Mouse (Mus musculus) limb, embryonic 14.5 days (tissue): ENCODE data around the gene Myo1e. TPM values are rescaled to one million over a fixed set of nuclear protein-coding genes. Genes with fewer than 3 reads are reported as not detected.

Source experiments
- ATAC-seq: fragments of 200-750 bp; cut with Nextera tagmentation; 2 replicates; pipeline ENCODE4 v1.8.0; 2017; ENCODE audit warnings: low read depth, moderate number of reproducible peaks, moderate TSS enrichment; ENCODE audit not compliant: low FRiP score
- DNase-seq: peaks from one replicate; pipeline ENCODE4 v3.0.0-alpha.2; 2015; ENCODE audit warnings: low spot score
- H3K27ac ChIP-seq: fragments of 300-500 bp; sonication (generic); replicated peaks from 2 replicates; pipeline ENCODE4 v1.5.1; 2014; ENCODE audit warnings: low read depth, mild to moderate bottlenecking, low read length, moderate library complexity, mixed read lengths
- H3K27me3 ChIP-seq: fragments of 300-500 bp; sonication (generic); 2 replicates; pipeline ENCODE4 v1.6.1; 2014; ENCODE audit warnings: low read length, mixed read lengths; ENCODE audit not compliant: control insufficient read depth, insufficient read depth
- H3K36me3 ChIP-seq: fragments of 300-500 bp; sonication (generic); 2 replicates; pipeline ENCODE4 v1.6.1; 2014; ENCODE audit warnings: mild to moderate bottlenecking, low read length, moderate library complexity, mixed read lengths; ENCODE audit not compliant: control insufficient read depth, insufficient read depth
- H3K4me1 ChIP-seq: fragments of 300-500 bp; sonication (generic); 2 replicates; pipeline ENCODE4 v1.6.1; 2014; ENCODE audit warnings: antibody characterized with exemption, low read length, mixed read lengths; ENCODE audit not compliant: control insufficient read depth, insufficient read depth
- H3K4me2 ChIP-seq: fragments of 300-500 bp; sonication (generic); replicated peaks from 2 replicates; pipeline ENCODE4 v1.6.1; 2014; ENCODE audit warnings: low read depth, mild to moderate bottlenecking, low read length, moderate library complexity; ENCODE audit not compliant: severe bottlenecking
- H3K4me3 ChIP-seq: fragments of 300-500 bp; sonication (generic); replicated peaks from 2 replicates; pipeline ENCODE4 v1.5.1; 2014; ENCODE audit warnings: low read length
- H3K9ac ChIP-seq: fragments of 300-500 bp; sonication (generic); 2 replicates; pipeline ENCODE4 v1.6.1; 2014; ENCODE audit warnings: mild to moderate bottlenecking, low read depth, low read length, moderate library complexity; ENCODE audit not compliant: severe bottlenecking
- H3K9me3 ChIP-seq: fragments of 300-500 bp; sonication (generic); 2 replicates; pipeline ENCODE4 v1.6.1; 2016; ENCODE audit warnings: low read length; ENCODE audit not compliant: control insufficient read depth
- POLR2A ChIP-seq: fragments of 200-500 bp; IDR thresholded peaks from 2 replicates; pipeline ENCODE4 v1.8.0; 2012; ENCODE audit warnings: inconsistent platforms, mild to moderate bottlenecking, moderate library complexity, borderline replicate concordance; ENCODE audit not compliant: insufficient read depth, insufficient read length; ENCODE audit errors: extremely low read depth
- WGBS: fragments of 180-500 bp; shearing (Covaris S2); extraction: QIAGEN DNeasy Blood & Tissue Kit; methylation state at CpG from one replicate; pipeline ENCODE4 v1.1.7; 2014; 5-methylcytosine and 5-hydroxymethylcytosine counted together
- polyA plus RNA-seq, 2 experiments: library from polyadenylated mRNA; depleted of rRNA in 1 of 2; stranded (reverse) in 1 of 2; unstranded in 1 of 2; fragments of >200 nt; fragmentation: Nextera tagmentation in 1 of 2; extraction: Ambion mirVana in 1 of 2; gene quantifications; 2 replicates each; pipeline versions ENCODE4 v1.2.1 to v1.2.3; 2012 to 2014

Myo1e gene
- polyA plus RNA-seq, 2 experiments: 12.1 to 20.4 TPM

- ATAC-seq: no peak
- no peaks in the 10 kb centered on the region for H3K27me3 ChIP-seq
- peaks cover 8% of the 10 kb centered on the region; the same call in 1 of the 2 replicates for H3K4me1 ChIP-seq
- H3K27ac ChIP-seq: no peak overlapping the region
- no peak for DNase-seq
- no peak overlapping the region for H3K9ac ChIP-seq
- 66% methylated on average over 7 of the region's 7 CpGs for WGBS
- no peak overlapping the region for H3K4me3 ChIP-seq
- no peaks in the 10 kb centered on the region for H3K9me3 ChIP-seq
- no peak for TF ChIP-seq POLR2A
- H3K4me2 ChIP-seq: no peak overlapping the region
- no peaks in the 10 kb centered on the region for H3K36me3 ChIP-seq
Observed at GRCm38 (mm10) chr9:70220461-70221170, 13.5 kb downstream of the Myo1e start.

GRCm38 (mm10) chr9:70223142-70223541 is 16.0 kb downstream of the Myo1e start:
- Histone ChIP-seq H3K4me1 (peaks cover 8% of the 10 kb centered on the region; the same call in 1 of the 2 replicates), H3K4me3 (no peak overlapping the region), H3K27me3 (no peaks in the 10 kb centered on the region), H3K36me3 (no peaks in the 10 kb centered on the region), H3K9me3 (no peaks in the 10 kb centered on the region), H3K27ac (no peak overlapping the region), H3K9ac (no peak overlapping the region), H3K4me2 (no peak overlapping the region)
- 53% methylated on average over 4 of the region's 4 CpGs for WGBS
- DNase-seq: no peak
- no peak for ATAC-seq
- no peak for TF ChIP-seq POLR2A

- Histone ChIP-seq H3K4me1 (peaks cover 8% of the 10 kb centered on the region; the same call in 1 of the 2 replicates), H3K4me2 (no peak overlapping the region), H3K4me3 (no peak overlapping the region), H3K27ac (no peak overlapping the region), H3K27me3 (no peaks in the 10 kb centered on the region), H3K9me3 (no peaks in the 10 kb centered on the region), H3K9ac (no peak overlapping the region), H3K36me3 (no peaks in the 10 kb centered on the region)
- WGBS: 42% methylated on average over 4 of the region's 4 CpGs
- no peak for TF ChIP-seq POLR2A
- ATAC-seq (no peak), DNase-seq (no peak)
Observed at GRCm38 (mm10) chr9:70224046-70224445, 16.9 kb downstream of the Myo1e start.

- Histone ChIP-seq H3K36me3 (no peaks in the 10 kb centered on the region), H3K9ac (no peak overlapping the region), H3K27me3 (no peaks in the 10 kb centered on the region), H3K4me3 (no peak overlapping the region), H3K4me2 (no peak overlapping the region), H3K27ac (no peak overlapping the region), H3K4me1 (peaks cover 8% of the 10 kb centered on the region; the same call in 1 of the 2 replicates), H3K9me3 (no peaks in the 10 kb centered on the region)
- no peak for DNase-seq
- ATAC-seq: no peak
- 92% methylated on average over 4 of the region's 4 CpGs for WGBS
- TF ChIP-seq POLR2A: no peak
Observed at GRCm38 (mm10) chr9:70226359-70226758, 19.2 kb downstream of the Myo1e start.

GRCm38 (mm10) chr9:70229823-70230222 is 22.7 kb downstream of the Myo1e start:
- Histone ChIP-seq H3K9ac (no peak overlapping the region), H3K9me3 (no peaks in the 10 kb centered on the region), H3K27me3 (no peaks in the 10 kb centered on the region), H3K27ac (no peak overlapping the region), H3K4me2 (no peak overlapping the region), H3K36me3 (no peaks in the 10 kb centered on the region), H3K4me3 (no peak overlapping the region), H3K4me1 (no peaks in the 10 kb centered on the region)
- no peak for TF ChIP-seq POLR2A
- WGBS: 53% methylated on average over 8 of the region's 8 CpGs
- no peak for DNase-seq
- ATAC-seq: no peak
